Mouse (Mus musculus): ENCODE measurements at regions not wholly inside any gene's neighbourhood (a gene's known extent, or its start where the extent isn't known, plus 50 kb on each side); places are given as distances from the start of the nearest gene placed in this dataset.

- TF ChIP-seq POLR2A (IDR thresholded peaks at IDR 0.05; ENCODE audit: extremely low read depth, insufficient read depth, low read length) (no peak), CTCF (IDR thresholded peaks at IDR 0.05; ENCODE audit: low read depth, low read length) (no peak)
These were observed 784.5 kb upstream of the Gpc5 start for GRCm38 (mm10) chr14:114307479-114307878.
